Mouse (Mus musculus) olfactory bulb, adult 2 months (tissue): ENCODE measurements around the gene Plvap. TPM values are rescaled to one million over a fixed set of nuclear protein-coding genes. Genes with fewer than 3 reads are reported as not detected.

Experiments
- H3K27ac ChIP-seq: fragments of 200-500 bp; 2 replicates; pipeline ENCODE4 v1.5.1; 2012; ENCODE audit warnings: low read depth, low read length; ENCODE audit not compliant: insufficient read depth
- H3K4me1 ChIP-seq: fragments of 200-500 bp; 2 replicates; pipeline ENCODE4 v1.6.1; 2012; ENCODE audit warnings: low read length; ENCODE audit not compliant: control insufficient read depth, insufficient read depth
- H3K4me3 ChIP-seq: fragments of 200-500 bp; 2 replicates; pipeline ENCODE4 v1.5.1; 2012; ENCODE audit warnings: mild to moderate bottlenecking, low read depth, low read length, moderate library complexity; ENCODE audit not compliant: insufficient read depth
- CTCF ChIP-seq: fragments of 200-500 bp; IDR thresholded peaks from 2 replicates; pipeline ENCODE4 v1.5.1; 2012; ENCODE audit warnings: low read depth, mild to moderate bottlenecking, low read length, moderate library complexity; ENCODE audit not compliant: insufficient read depth
- POLR2A ChIP-seq: fragments of 200-500 bp; IDR thresholded peaks from 2 replicates; pipeline ENCODE4 v1.6.1; 2012; ENCODE audit warnings: mild to moderate bottlenecking, low read depth, low read length, moderate library complexity; ENCODE audit not compliant: insufficient read depth
- WGBS: fragments of 180-500 bp; shearing (Covaris S2); methylation state at CpG from one replicate; pipeline ENCODE4 v1.1.7; 2018; 5-methylcytosine and 5-hydroxymethylcytosine counted together
- polyA plus RNA-seq: library from polyadenylated mRNA; stranded (reverse); fragments of >200 nt; gene quantifications from 2 replicates; pipeline ENCODE4 v1.2.4, GENCODE M21; 2012; ENCODE audit warnings: low replicate concordance; ENCODE audit not compliant: missing spikeins, insufficient read depth, insufficient read length

Gene Plvap
- polyA plus RNA-seq, 1 experiment = not detected

DNA sequence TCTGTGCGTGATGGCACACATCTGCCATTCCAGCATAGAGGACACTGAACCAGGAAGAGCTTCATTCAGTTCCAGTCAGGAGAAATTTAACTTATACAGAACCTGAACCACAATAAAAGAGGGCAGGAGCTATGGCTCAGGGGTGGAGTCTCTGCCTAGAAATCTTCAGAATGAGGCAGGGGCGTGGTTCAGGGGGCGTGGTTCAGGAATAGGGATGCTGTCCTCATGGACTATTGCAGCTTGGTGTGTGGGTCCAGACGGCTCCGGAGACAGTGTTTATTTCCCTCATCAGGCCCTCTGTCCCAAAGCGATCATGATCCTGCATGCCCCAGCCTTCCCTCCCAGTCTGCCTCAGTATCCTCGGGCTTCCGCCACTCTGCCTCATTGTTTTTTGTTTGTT lies 56.9 kb downstream of the Plvap start:
- Histone ChIP-seq H3K4me3 (no peak overlapping the region), H3K27ac (no peak overlapping the region), H3K4me1 (peaks cover 15% of the 10 kb centered on the region)
- no peak for TF ChIP-seq POLR2A
- no peak for TF ChIP-seq CTCF
- WGBS = 86% methylated on average over 8 of the region's 8 CpGs

DNA sequence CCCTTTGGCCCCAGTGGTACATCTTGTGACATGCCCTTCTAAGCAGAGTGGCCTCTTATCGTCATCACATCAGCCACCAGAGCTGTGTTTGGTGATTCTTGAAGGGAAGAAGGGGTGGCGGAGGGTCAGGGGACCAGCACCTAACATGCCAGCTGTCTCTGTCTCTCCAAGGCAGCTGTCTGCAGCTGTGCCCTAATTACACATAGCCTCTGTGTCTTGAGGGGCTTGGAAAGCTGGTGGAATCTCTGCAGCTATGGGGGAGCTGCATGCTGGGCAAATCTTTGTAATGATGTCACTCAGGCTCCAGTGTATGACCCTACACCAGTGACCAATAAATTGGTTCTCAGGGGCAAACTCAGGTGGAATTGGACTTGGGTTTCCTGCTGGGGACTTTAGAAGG lies 58.9 kb downstream of the Plvap start:
- no peak overlapping the region for H3K4me3 ChIP-seq
- WGBS = 71% methylated on average over 2 of the region's 2 CpGs
- TF ChIP-seq POLR2A (no peak), CTCF (no peak)
- H3K4me1 ChIP-seq = 0 out of 2 replicates have a peak, but pooled peaks cover 3% of the 10 kb centered on the region
- no peak overlapping the region for H3K27ac ChIP-seq

DNA sequence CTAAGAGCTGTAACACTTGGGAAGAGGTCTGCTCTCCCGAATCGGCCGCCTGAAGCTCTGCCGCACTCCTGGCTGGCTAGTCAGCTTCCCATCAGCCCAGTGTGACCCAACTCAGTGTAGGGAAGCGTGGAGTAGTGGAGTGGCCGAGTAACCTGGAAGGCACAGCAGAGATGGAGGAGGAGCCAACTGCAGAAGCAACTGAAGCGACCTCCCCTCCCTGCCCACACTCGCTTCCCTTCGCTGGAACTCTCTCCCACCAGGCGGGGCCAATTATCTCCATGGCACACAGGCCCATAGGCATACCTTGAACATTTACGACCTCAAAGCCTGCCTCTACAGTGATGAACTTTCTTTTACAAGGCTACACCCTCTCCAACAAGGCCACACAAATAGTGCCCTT lies 59.8 kb downstream of the Plvap start:
- Histone ChIP-seq H3K4me3 (no peak overlapping the region), H3K4me1 (no peaks in the 10 kb centered on the region), H3K27ac (no peak overlapping the region)
- TF ChIP-seq POLR2A = no peak
- no peak for TF ChIP-seq CTCF
- WGBS = 64% methylated on average over 11 of the region's 11 CpGs

DNA sequence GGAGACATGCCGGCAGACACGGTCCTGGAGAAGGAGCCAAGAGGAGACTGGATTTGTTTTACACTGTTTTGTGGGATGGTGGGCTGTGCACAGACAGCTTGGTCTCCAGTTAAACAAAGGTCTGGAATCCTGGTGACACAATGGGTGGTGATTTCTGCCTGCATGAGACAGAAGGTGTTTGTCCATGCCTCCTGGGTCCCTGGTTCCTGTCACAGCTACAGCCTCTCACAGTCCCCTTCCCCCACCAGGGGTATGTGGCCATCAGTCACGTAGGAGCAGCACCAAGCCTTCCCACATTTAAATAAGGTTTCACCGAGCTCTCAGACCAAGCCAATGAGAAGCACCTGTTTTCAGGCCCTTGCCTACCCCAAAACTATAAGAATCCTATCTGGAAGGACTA lies 60.2 kb downstream of the Plvap start:
- Histone ChIP-seq H3K4me3 (no peak overlapping the region), H3K27ac (no peak overlapping the region), H3K4me1 (no peaks in the 10 kb centered on the region)
- 72% methylated on average over 4 of the region's 4 CpGs for WGBS
- TF ChIP-seq POLR2A = no peak

Other genes with a start within 250 kb of the Plvap start
- 390 TPM in 1 of 2 replicates, not detected in the other for gene Myo9b, start 239.0 kb downstream of the Plvap start, polyA plus RNA-seq
- gene Haus8, start 238.8 kb downstream of the Plvap start, polyA plus RNA-seq = not detected in 2 replicates
- not detected in 2 replicates for gene Use1, start 144.9 kb downstream of the Plvap start, polyA plus RNA-seq
- gene Ocel1, start 140.5 kb downstream of the Plvap start, polyA plus RNA-seq = not detected in 2 replicates
- not detected in 2 replicates for gene Nr2f6, start 129.8 kb downstream of the Plvap start, polyA plus RNA-seq
- gene Ushbp1, start 116.0 kb downstream of the Plvap start, polyA plus RNA-seq = not detected in 2 replicates
- not detected in 2 replicates for gene Babam1, start 114.9 kb downstream of the Plvap start, polyA plus RNA-seq
- gene Ankle1, start 105.7 kb downstream of the Plvap start, polyA plus RNA-seq = not detected in 2 replicates
- gene Abhd8, start 48.1 kb downstream of the Plvap start, polyA plus RNA-seq = not detected in 2 replicates
- not detected in 2 replicates for gene Mrpl34, start 46.8 kb downstream of the Plvap start, polyA plus RNA-seq
- not detected in 2 replicates for gene Dda1, start 42.6 kb downstream of the Plvap start, polyA plus RNA-seq
- gene Ano8, start 25.8 kb downstream of the Plvap start, polyA plus RNA-seq = not detected in 2 replicates
- gene Gtpbp3, start 23.6 kb downstream of the Plvap start, polyA plus RNA-seq = not detected in 2 replicates
- gene Ccdc194, start 14.0 kb upstream of the Plvap start, polyA plus RNA-seq = not detected in 2 replicates
- not detected in 2 replicates for gene Bst2, start 25.7 kb upstream of the Plvap start, polyA plus RNA-seq
- not detected in 2 replicates for gene Mvb12a, start 31.2 kb upstream of the Plvap start, polyA plus RNA-seq
- not detected in 2 replicates for gene Tmem221, start 47.1 kb upstream of the Plvap start, polyA plus RNA-seq
- not detected in 2 replicates for gene Nxnl1, start 54.8 kb upstream of the Plvap start, polyA plus RNA-seq
- not detected in 2 replicates for gene Slc27a1, start 57.1 kb upstream of the Plvap start, polyA plus RNA-seq
- gene Pgls, start 80.4 kb upstream of the Plvap start, polyA plus RNA-seq = not detected in 2 replicates
- gene Fam129c, start 85.9 kb upstream of the Plvap start, polyA plus RNA-seq = not detected in 2 replicates
- 143 TPM in 1 of 2 replicates, not detected in the other for gene Colgalt1, start 99.2 kb upstream of the Plvap start, polyA plus RNA-seq
- not detected in 2 replicates for gene Unc13a, start 160.0 kb upstream of the Plvap start, polyA plus RNA-seq
- not detected in 2 replicates for gene Jak3, start 164.5 kb upstream of the Plvap start, polyA plus RNA-seq
- gene Insl3, start 177.5 kb upstream of the Plvap start, polyA plus RNA-seq = not detected in 2 replicates
- gene B3gnt3, start 190.0 kb upstream of the Plvap start, polyA plus RNA-seq = not detected in 2 replicates
- 90.9 TPM in 1 of 2 replicates, not detected in the other for gene Fcho1, start 214.0 kb upstream of the Plvap start, polyA plus RNA-seq